ENCODE assay signal across 8 mouse cellular contexts in the genomic region with DNA sequence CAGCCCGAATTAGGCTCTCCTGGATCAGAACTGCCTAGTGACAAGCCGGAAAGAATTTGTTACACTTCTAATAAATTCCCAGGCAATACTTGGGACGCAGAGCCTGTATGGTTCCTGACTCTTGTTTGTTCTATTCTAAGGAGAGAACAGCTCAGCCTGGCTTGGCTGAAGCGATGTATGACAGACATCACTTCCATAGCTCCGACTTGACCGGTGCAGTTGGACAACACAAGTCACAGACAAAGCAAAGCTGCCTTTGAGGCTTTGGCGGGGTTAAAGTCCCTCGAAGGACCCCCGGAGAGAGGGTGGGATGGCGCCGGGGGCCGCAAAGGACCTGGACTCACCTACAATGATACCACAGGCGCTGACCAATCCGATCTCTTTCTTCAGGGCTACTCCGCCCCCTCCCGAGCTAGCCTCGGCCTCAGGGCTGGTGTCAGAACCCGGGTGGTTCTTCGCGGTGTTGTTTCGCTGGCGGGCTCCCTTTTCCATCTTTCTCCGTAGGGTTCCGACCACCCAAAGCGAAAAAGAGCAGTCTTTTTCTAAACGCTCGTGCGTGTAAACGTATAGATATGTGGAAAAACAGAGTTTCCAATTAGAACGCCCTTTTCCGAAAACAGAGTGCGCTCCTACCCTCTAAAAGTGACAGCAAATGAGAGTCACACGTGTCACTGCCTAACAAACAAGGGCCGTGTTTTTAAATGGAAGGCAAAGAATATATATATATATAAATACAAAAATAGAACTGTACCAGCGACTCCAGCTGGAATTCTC. TPM values are rescaled to one million over a fixed set of nuclear protein-coding genes. Genes with fewer than 3 reads are reported as not detected.
DNase-seq lines count a peak whose midpoint lies in the region; ATAC-seq and TF ChIP-seq lines count a peak whose summit lies in the region.

No protein-coding gene starts in this region.

- DNase-seq in spleen, postnatal 10 days (ENCODE audit: low spot score in 2 of 2), result peak; percentile 9 to 25
- DNase-seq in spleen, postnatal 14 days (ENCODE audit: low spot score in 2 of 2), result no peak
- peak; percentile 62 for DNase-seq in embryo, embryonic 10.5 days (ENCODE audit: low spot score)
- peak; percentile 98 for DNase-seq in heart, adult 11 months
- peak; percentile 56 for DNase-seq in limb, embryonic 10.5 days (ENCODE audit: low spot score)
- peak; percentile 34 for DNase-seq in mesoderm, embryonic 11.5 days (ENCODE audit: low read depth, low spot score)

- H3K9ac ChIP-seq in intestine, embryonic 16.5 days (ENCODE audit: low read depth, low read length), result peak overlapping the region; percentile 62

- no peaks in the 10 kb centered on the region for H3K9me3 ChIP-seq in intestine, embryonic 16.5 days (ENCODE audit: control insufficient read depth, low read length)
- H3K9me3 ChIP-seq in limb, embryonic 10.5 days (replicated peaks), result no peaks in the 10 kb centered on the region

- WGBS in intestine, embryonic 16.5 days, result 3% methylated on average over 35 of the region's 35 CpGs
- WGBS in limb, embryonic 10.5 days, result 4% methylated on average over 35 of the region's 35 CpGs
- whole genome bisulfite sequencing in small intestine, adult 2 months, result 3% methylated on average over 35 of the region's 35 CpGs

- H3K27ac ChIP-seq in intestine, embryonic 16.5 days (ENCODE audit: low read length), result peak overlapping the region; percentile 85
- no peak overlapping the region for H3K27ac ChIP-seq in limb, embryonic 10.5 days
- peak overlapping the region; percentile 54; the same call in 1 of the 2 replicates for H3K27ac ChIP-seq in small intestine, adult 2 months (ENCODE audit: insufficient read depth, low read depth, low read length)

- ATAC-seq in intestine, embryonic 16.5 days, result peak; percentile 74

- H3K27me3 ChIP-seq in intestine, embryonic 16.5 days (replicated peaks; ENCODE audit: control insufficient read depth, insufficient read depth, low read length), result no peaks in the 10 kb centered on the region; the same call in 1 of the 2 replicates
- peaks cover 45% of the 10 kb centered on the region for H3K27me3 ChIP-seq in limb, embryonic 10.5 days (ENCODE audit: low read depth, poor library complexity, severe bottlenecking)
- no peaks in the 10 kb centered on the region for H3K27me3 ChIP-seq in small intestine, adult 2 months (ENCODE audit: control insufficient read depth, insufficient read depth, low read length)

- no peaks in the 10 kb centered on the region for H3K36me3 ChIP-seq in intestine, embryonic 16.5 days (ENCODE audit: control insufficient read depth, insufficient read depth, low read length)
- H3K36me3 ChIP-seq in limb, embryonic 10.5 days, result no peaks in the 10 kb centered on the region
- peaks cover 7% of the 10 kb centered on the region for H3K36me3 ChIP-seq in small intestine, adult 2 months (ENCODE audit: control insufficient read depth, insufficient read depth, low read length)

- peak; percentile 38; the same call in 1 of the 2 replicates for TF ChIP-seq POLR2A in small intestine, adult 2 months (IDR thresholded peaks at IDR 0.05; ENCODE audit: low read depth, low read length)

- H3K4me2 ChIP-seq in intestine, embryonic 16.5 days (ENCODE audit: low read depth, low read length), result peak overlapping the region; percentile 65

- H3K4me1 ChIP-seq in intestine, embryonic 16.5 days (ENCODE audit: control insufficient read depth, insufficient read depth, low read length), result peaks cover 14% of the 10 kb centered on the region; the same call in 1 of the 2 replicates
- H3K4me1 ChIP-seq in limb, embryonic 10.5 days, result peaks cover 11% of the 10 kb centered on the region
- H3K4me1 ChIP-seq in small intestine, adult 2 months (ENCODE audit: control insufficient read depth, insufficient read depth, insufficient read length, low read length), result peaks cover 10% of the 10 kb centered on the region; the same call in 1 of the 2 replicates

- no peak for TF ChIP-seq CTCF in small intestine, adult 2 months (IDR thresholded peaks at IDR 0.05; ENCODE audit: extremely low read depth, insufficient read length, insufficient replicate concordance, low read depth, low read length)

- H3K4me3 ChIP-seq in intestine, embryonic 16.5 days (ENCODE audit: low read length), result peak overlapping the region; percentile 68
- H3K4me3 ChIP-seq in limb, embryonic 10.5 days, result peak overlapping the region; percentile 54
- H3K4me3 ChIP-seq in small intestine, adult 2 months (ENCODE audit: low read depth, low read length), result peak overlapping the region; percentile 74

RNA-seq across cellular contexts. Expression of a gene that starts 0.7 kb away (rescaled TPM):
- polyA plus RNA-seq in intestine, embryonic 16.5 days (2015; fragmentation: Nextera tagmentation; extraction: Ambion mirVana), result 45.7 and 60.3 TPM in 2 replicates
- polyA plus RNA-seq in limb, embryonic 10.5 days (2016; fragmentation: Nextera tagmentation; extraction: Ambion mirVana), result 0.50 and 0.77 TPM in 2 replicates
- polyA plus RNA-seq in small intestine, adult 2 months (2012; rRNA removed), result 39.5 and 174 TPM in 2 replicates

RNA-seq across cellular contexts. Expression of a gene that starts 32.9 kb away (rescaled TPM):
- 0.13 TPM in 1 of 2 replicates, not detected in the other for polyA plus RNA-seq in intestine, embryonic 16.5 days (2015; fragmentation: Nextera tagmentation; extraction: Ambion mirVana)
- polyA plus RNA-seq in limb, embryonic 10.5 days (2016; fragmentation: Nextera tagmentation; extraction: Ambion mirVana), result not detected in 2 replicates
- not detected in 2 replicates for polyA plus RNA-seq in small intestine, adult 2 months (2012; rRNA removed)

Comparison
In these comparisons a context has a peak if more than half of its experiments do, and no peak if none do; other contexts are left out.
1. DNase-seq: peak in spleen, postnatal 10 days (2 of 2), embryo, embryonic 10.5 days (single experiment), heart, adult 11 months (single experiment), limb, embryonic 10.5 days (single experiment) and mesoderm, embryonic 11.5 days (single experiment); none in spleen, postnatal 14 days (0 of 2).
2. RNA of a gene that starts 0.7 kb away (polyA plus RNA-seq): 39.5 to 174 TPM in small intestine, adult 2 months and 45.7 to 60.3 TPM in intestine, embryonic 16.5 days; 0.50 to 0.77 TPM in limb, embryonic 10.5 days; every median in the first group is over 10 times any median in the second.
3. Peak in every context shown above with its lines, with median percentiles within 50 percentile points of each other: H3K4me3 ChIP-seq.